Mouse (Mus musculus) neural tube, embryonic 12.5 days (tissue): ENCODE data around the gene Gm6401. TPM values are rescaled to one million over a fixed set of nuclear protein-coding genes. Genes with fewer than 3 reads are reported as not detected.
"Not testable (repeated sequence)": the region's sequence is repeated elsewhere in the genome, so short reads cannot be mapped to it uniquely, and the experiment has no call there.

ENCODE experiments used
- ATAC-seq: fragments of 200-750 bp; cut with Nextera tagmentation; 2 replicates; pipeline ENCODE4 v1.8.0; 2017; ENCODE audit warnings: low read depth, mild to moderate bottlenecking, moderate TSS enrichment, moderate library complexity; ENCODE audit not compliant: low FRiP score
- H3K27ac ChIP-seq: fragments of 300-500 bp; sonication (generic); 2 replicates; pipeline ENCODE4 v1.5.1; 2016
- H3K27me3 ChIP-seq: fragments of 300-500 bp; sonication (generic); replicated peaks from 2 replicates; pipeline ENCODE4 v1.6.1; 2016; ENCODE audit warnings: mild to moderate bottlenecking
- H3K36me3 ChIP-seq: fragments of 300-500 bp; sonication (generic); 2 replicates; pipeline ENCODE4 v1.6.1; 2016; ENCODE audit warnings: mild to moderate bottlenecking
- H3K4me1 ChIP-seq: fragments of 300-500 bp; sonication (generic); 2 replicates; pipeline ENCODE4 v1.6.1; 2016
- H3K4me2 ChIP-seq: fragments of 300-500 bp; sonication (generic); replicated peaks from 2 replicates; pipeline ENCODE4 v1.6.1; 2016; ENCODE audit warnings: mild to moderate bottlenecking
- H3K4me3 ChIP-seq: fragments of 300-500 bp; sonication (generic); 2 replicates; pipeline ENCODE4 v1.5.1; 2016
- H3K9ac ChIP-seq: fragments of 300-500 bp; sonication (generic); 2 replicates; pipeline ENCODE4 v1.6.1; 2016; ENCODE audit warnings: mild to moderate bottlenecking
- H3K9me3 ChIP-seq: fragments of 300-500 bp; sonication (generic); 2 replicates; pipeline ENCODE4 v1.6.1; 2016; ENCODE audit warnings: mild to moderate bottlenecking
- WGBS: fragments of 180-500 bp; shearing (Covaris S2); methylation state at CpG from one replicate; pipeline ENCODE4 v1.1.7; 2016; 5-methylcytosine and 5-hydroxymethylcytosine counted together
- polyA plus RNA-seq: library from polyadenylated mRNA; unstranded; fragments of >200 nt; fragmentation: Nextera tagmentation; extraction: Ambion mirVana; gene quantifications from 2 replicates; pipeline ENCODE4 v1.2.1, GENCODE M21; 2016

The Gm6401 gene
- not detected in 2 replicates for polyA plus RNA-seq

DNA sequence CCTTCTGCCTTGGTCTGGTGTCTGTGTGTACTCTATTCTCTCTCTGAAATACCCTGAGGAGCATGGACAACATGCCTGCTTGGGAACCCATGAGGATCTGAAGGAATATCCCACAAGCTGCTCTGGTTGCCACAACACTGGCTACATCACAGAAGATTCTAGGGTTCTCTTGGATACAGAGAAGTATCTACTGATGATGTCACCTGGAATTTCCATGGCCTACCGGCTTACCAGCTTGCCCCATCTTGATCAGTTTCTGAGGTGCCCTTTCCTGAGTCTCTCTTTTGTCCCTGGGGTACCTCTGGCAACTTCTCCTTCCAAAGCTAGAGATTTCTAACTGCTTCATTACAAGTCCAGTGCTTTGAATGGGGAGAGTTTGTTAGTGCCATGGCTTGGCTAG is at the start of gene Gm6401:
TSS of gene Gm6401 (minus strand) at position 101 of the 400 bp plus-strand sequence.
- not testable (repeated sequence) for H3K27ac ChIP-seq, H3K4me1 ChIP-seq, H3K36me3 ChIP-seq, H3K4me3 ChIP-seq, H3K9me3 ChIP-seq, H3K4me2 ChIP-seq, ATAC-seq, H3K9ac ChIP-seq, H3K27me3 ChIP-seq
- WGBS: 83% methylated on average over 1 of the region's 1 CpGs

DNA sequence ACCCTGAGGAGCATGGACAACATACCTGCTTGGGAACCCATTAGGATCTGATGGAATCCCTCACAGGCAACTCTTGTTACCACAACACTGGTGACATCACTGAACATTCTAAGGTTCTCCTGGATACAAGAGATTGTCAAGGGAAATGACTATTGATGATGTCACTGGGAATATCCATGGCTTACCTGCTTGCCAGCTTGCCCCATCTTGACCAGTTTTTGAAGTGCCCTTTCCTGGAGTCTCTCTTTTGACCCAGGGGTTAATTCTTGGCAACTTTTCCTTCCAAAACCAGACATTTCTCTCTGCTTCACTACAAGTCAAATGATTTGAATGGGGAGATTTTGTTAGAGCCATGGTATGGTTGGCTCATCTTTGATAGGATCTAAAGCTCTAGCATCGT is 15.5 kb upstream of the Gm6401 start, which contains the start of gene Gm3543:
TSS of gene Gm3543 (minus strand) at position 101 of the 400 bp plus-strand sequence.
- not testable (repeated sequence) for H3K4me2 ChIP-seq, H3K9ac ChIP-seq, ATAC-seq, H3K27me3 ChIP-seq, H3K36me3 ChIP-seq, H3K27ac ChIP-seq, H3K4me3 ChIP-seq, H3K9me3 ChIP-seq, H3K4me1 ChIP-seq
- 92% methylated on average over 1 of the region's 1 CpGs for WGBS

DNA sequence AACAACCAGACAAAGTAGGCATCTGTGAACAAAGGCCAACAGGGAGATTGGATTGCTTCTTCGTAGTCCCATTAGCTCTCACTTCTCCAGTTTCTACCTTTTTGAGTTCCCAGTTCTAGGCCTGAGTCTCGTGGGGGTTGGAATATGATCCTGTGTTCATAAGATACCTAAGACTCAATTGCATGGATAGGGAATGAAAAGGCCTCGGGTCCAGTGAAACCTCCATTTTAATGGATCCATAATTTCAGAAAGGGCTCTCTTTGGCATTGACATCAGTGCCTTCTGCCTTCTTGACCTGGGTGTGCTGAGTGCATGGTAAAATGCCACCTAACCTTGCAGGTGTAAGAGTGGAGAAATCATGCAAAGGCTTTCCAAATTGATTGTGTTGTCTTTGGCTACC is 869 bp upstream of the Gm6401 start:
- WGBS: 80% methylated on average over 3 of the region's 3 CpGs
- not testable (repeated sequence) for H3K36me3 ChIP-seq, H3K4me2 ChIP-seq, ATAC-seq, H3K4me3 ChIP-seq, H3K27ac ChIP-seq, H3K9me3 ChIP-seq, H3K27me3 ChIP-seq, H3K9ac ChIP-seq, H3K4me1 ChIP-seq

DNA sequence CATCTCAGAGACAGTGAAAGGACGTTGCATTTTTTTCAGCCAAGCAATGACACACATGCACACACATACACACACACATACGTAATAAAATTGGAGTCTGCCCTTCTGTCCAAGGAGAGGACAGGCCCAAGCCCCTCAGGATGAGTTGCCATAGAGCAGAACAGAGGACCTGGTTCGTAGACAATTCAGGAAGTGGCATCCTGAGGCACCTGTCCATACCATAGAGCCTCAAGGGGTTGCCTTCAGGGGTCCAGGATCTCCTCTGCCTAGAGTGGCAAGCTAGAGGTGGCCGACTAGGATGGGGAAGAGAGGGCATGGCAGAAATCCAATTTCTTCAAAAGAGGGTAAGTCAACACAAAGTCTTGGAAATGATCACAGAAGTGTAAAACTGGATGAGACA is 3.6 kb downstream of the Gm6401 start:
- not testable (repeated sequence) for ATAC-seq

DNA sequence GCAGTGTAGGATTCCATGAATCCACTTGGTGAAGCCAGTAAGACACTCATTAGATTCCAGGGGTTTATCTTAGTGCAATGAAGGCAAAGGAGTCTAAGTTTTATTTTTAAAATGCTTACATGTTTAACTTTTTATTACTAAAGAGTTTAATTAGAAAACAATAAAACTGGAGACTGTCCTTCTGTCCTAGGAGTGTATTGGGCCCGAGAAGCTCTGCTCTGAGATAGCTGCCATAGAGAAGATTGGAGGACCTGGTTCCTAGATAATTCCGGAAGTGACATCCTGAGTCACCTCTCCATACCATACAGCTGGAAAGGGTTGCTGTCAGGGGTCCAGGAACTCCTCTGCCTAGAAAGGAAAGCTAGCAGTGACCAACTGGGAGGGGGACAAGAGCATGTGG is 24.0 kb downstream of the Gm6401 start, which contains the start of gene 1700024B05Rik:
TSS of gene 1700024B05Rik (plus strand) at position 301 of the 400 bp plus-strand sequence.
- not testable (repeated sequence) for H3K9ac ChIP-seq, H3K27me3 ChIP-seq, H3K9me3 ChIP-seq, H3K4me1 ChIP-seq, ATAC-seq, H3K36me3 ChIP-seq, H3K27ac ChIP-seq, H3K4me3 ChIP-seq, H3K4me2 ChIP-seq
- WGBS: 84% methylated on average over 2 of the region's 2 CpGs

More for the DNA sequence above, 3.6 kb downstream of the Gm6401 start:
- H3K9me3 ChIP-seq, H3K9ac ChIP-seq, H3K27me3 ChIP-seq, H3K4me2 ChIP-seq, H3K27ac ChIP-seq, H3K4me3 ChIP-seq, H3K4me1 ChIP-seq, H3K36me3 ChIP-seq: not testable (repeated sequence)
- 73% methylated on average over 4 of the region's 4 CpGs for WGBS

DNA sequence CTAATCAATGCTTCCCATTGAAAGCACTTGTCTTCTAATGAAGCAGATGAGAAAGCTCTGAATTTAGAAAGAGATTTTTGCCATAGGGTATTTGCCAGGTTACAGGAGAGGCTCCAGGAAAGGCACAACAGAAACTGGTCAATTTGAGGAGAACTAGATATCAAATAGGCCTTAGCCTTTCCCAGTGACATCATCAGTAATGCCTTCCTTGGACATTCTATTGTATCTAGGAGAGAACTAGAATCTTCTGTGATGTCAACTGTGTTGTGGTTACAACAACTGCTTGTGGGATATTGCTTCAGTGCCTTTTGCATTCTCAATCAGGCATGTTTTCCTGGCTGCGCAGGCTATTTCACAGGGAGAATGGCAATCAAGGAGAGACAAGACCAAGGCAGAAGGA is 43.1 kb downstream of the Gm6401 start, which contains the start of gene 1700049E17Rik1:
TSS of gene 1700049E17Rik1 (plus strand) at position 301 of the 400 bp plus-strand sequence.
- H3K27me3 ChIP-seq, H3K36me3 ChIP-seq, ATAC-seq, H3K27ac ChIP-seq, H3K4me3 ChIP-seq, H3K9me3 ChIP-seq, H3K4me1 ChIP-seq, H3K9ac ChIP-seq, H3K4me2 ChIP-seq: not testable (repeated sequence)
- no CpG with 5 or more reads among the region's 1 CpGs for WGBS

Other genes starting within 250 kb of the Gm6401 start
- not detected in 2 replicates for gene Gm7929, start 217.3 kb downstream of the Gm6401 start, polyA plus RNA-seq
- not detected in 2 replicates for gene Gm47189, start 195.5 kb downstream of the Gm6401 start, polyA plus RNA-seq
- gene Gm7980, start 60.6 kb downstream of the Gm6401 start, polyA plus RNA-seq: not detected in 2 replicates
- gene 1700049E17Rik1, start 43.0 kb downstream of the Gm6401 start, polyA plus RNA-seq: not detected in 2 replicates
- gene 1700024B05Rik, start 23.9 kb downstream of the Gm6401 start, polyA plus RNA-seq: not detected in 2 replicates
- gene Gm3543, start 15.4 kb upstream of the Gm6401 start, polyA plus RNA-seq: not detected in 2 replicates
- gene Gm7951, start 149.4 kb upstream of the Gm6401 start, polyA plus RNA-seq: not detected in 2 replicates
- gene Gm17027, start 194.7 kb upstream of the Gm6401 start, polyA plus RNA-seq: not detected in 2 replicates
- gene Gm3573, start 222.9 kb upstream of the Gm6401 start, polyA plus RNA-seq: not detected in 2 replicates